Mouse (Mus musculus) embryonic stem cell, embryonic (primary cell): ENCODE results near the gene Jdp2.

Source experiments
- CTCF ChIA-PET, 4 experiments: fragments of 300-600 bp in 2 of 4; fragments of 350-600 bp in 2 of 4; sonication (Branson Sonifier 250); formaldehyde crosslinking; loops; one replicate each; lab custom pipeline; 2022; ENCODE audit warnings: inconsistent platforms in 2 of 4; lab: Charles Lee
- POLR2A ChIA-PET, 4 experiments: fragments of 300-600 bp in 2 of 4; fragments of 350-600 bp in 2 of 4; sonication (Branson Sonifier 250); formaldehyde crosslinking; loops; one replicate each; lab custom pipeline; 2022; ENCODE audit warnings: antibody characterized with exemption in 4 of 4, inconsistent platforms in 1 of 4; lab: Charles Lee

The Jdp2 gene

DNA sequence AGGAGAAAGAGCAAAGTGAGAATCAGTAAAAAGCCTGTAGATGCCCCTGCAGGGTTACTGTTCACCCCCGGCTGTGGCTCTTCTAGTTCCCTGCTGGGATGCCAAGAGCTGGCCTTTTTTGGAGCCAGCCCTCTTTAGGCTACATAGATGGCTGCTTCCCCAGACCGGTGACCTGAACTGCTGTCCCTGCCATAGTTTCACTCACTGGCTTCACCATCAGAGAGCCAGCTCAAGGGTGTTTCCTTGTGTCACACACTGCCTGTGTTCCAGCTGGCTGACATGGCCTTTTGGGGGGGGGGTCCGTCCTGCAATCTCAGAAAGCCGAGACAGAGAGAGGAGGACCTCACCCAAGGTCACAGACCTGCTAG is 42.7 kb downstream of the Jdp2 start:
- ChIA-PET CTCF (interaction anchor here in 1 of 4 experiments (0.8 kb wide), 1 partner anchor 110 kb away, joined by 3 read pairs; no protein-coding TSS in a partner anchor), POLR2A (interaction anchor here (0.6 to 4.5 kb wide), 11 partner anchors 15 to 1928 kb away, joined by 3 to 30 read pairs (median 4); partner anchors contain the start of genes Arel1 (in 1 of the 4), Fcf1 (in 1 of the 4) and Jdp2 (in 1 of the 4))

- ChIA-PET CTCF (interaction anchor here in 2 of 4 experiments (0.9 to 1.2 kb wide), 2 partner anchors 94 to 263 kb away, joined by 3 read pairs; no protein-coding TSS in a partner anchor), POLR2A (interaction anchor here (0.5 to 2.5 kb wide), 9 partner anchors 17 to 305 kb away, joined by 3 to 10 read pairs (median 4); no protein-coding TSS in a partner anchor)
These were observed 44.9 kb downstream of the Jdp2 start for GRCm38 (mm10) chr12:85643735-85644134.

- CTCF ChIA-PET: interaction anchor here in 3 of 4 experiments (0.7 to 1.1 kb wide), 4 partner anchors 12 to 148 kb away, joined by 3 to 4 read pairs (median 3); no protein-coding TSS in a partner anchor
- POLR2A ChIA-PET: interaction anchor here in 2 of 4 experiments (0.7 to 2.3 kb wide), 5 partner anchors 15 to 74 kb away, joined by 3 to 7 read pairs (median 4); no protein-coding TSS in a partner anchor
These were observed 46.8 kb downstream of the Jdp2 start for GRCm38 (mm10) chr12:85645664-85646063.

DNA sequence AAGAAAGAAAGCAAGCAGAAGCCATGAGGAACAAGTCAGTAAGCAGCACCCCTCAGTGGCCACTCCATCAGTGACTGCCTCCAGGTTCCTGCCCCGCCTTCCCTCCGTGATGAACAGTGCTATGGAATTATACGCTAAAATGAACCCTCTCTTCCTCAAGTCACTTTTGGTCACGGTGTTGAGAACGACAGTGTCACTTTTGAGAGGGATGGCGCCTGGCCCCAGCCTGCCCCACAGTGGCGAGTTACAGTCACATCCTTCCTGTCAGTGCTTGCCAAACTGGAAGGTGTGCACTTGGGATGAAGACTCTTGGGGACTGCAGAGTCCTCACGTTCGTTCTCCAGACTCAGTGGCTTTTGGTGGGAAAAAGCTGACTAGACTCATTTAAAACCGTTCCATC is 48.5 kb downstream of the Jdp2 start:
- ChIA-PET CTCF (no interaction called here), POLR2A (interaction anchor here in 1 of 4 experiments (0.6 to 0.9 kb wide), 2 partner anchors 9 to 160 kb away, joined by 3 read pairs; no protein-coding TSS in a partner anchor)

DNA sequence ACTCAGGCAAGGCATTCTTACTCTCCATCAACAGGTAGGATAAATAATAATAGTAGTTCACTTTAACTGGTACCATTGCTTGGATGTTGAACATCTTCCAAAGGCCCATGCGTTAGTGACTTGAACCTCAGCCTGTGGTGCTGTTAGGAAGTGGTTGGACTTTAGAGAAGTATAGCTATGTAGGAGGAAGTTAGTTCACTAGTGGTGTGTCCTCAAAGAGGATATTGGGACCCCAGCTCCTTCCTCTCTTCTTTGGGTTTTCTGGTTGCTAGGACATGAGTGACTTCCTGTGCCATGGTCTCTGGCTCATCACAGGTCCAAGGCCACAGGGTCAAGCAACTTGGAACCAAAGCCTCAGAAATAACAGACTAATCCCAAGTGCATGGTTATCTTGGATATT is 49.1 kb downstream of the Jdp2 start:
- ChIA-PET CTCF (interaction anchor here in 2 of 4 experiments (0.9 to 1.2 kb wide), 4 partner anchors 15 to 150 kb away, joined by 3 read pairs; no protein-coding TSS in a partner anchor), POLR2A (interaction anchor here in 1 of 4 experiments (0.9 kb wide), 1 partner anchor 10 kb away, joined by 3 read pairs; no protein-coding TSS in a partner anchor)

DNA sequence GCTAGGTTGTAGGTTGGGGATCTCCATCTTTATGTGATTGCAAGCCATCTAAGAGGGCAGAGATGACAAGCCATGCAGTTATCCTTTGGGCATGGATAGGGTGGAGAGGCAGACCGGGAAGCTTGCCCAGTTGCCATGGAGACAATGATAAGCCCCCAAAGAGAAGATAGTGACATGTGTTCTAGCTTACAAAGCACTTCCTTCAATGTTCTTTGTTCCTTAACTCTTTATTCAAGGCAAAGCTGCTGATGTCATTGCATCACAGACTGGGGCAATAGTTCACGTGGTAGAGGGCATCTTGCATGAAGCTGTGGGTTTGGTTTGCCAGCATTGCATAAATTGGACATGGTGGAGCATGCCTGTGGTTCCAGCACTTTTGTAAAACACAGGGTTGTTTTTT is 60.5 kb downstream of the Jdp2 start:
- POLR2A ChIA-PET: no interaction called here
- CTCF ChIA-PET: no interaction called here

DNA sequence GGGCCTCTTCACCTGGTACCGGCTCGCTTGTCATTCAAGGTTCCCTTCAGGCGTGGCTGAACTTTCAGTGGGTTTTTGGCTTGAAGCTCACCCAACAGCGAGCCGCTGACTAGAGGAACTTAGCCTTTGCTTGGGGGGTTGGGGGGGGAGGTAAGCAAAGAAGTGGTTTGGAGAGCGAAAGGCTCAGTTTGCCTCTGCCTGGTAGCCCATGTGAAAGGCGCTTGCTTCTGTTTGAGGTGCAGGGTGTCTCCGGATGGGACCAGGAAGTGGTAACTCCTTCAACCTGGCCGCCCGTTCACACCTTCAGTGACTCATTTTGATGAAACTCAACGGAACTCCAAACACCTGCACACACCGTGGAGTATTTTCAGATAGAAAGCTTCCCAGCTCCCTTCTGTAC is 62.0 kb downstream of the Jdp2 start:
- POLR2A ChIA-PET: interaction anchor here in 1 of 4 experiments (1.0 to 1.3 kb wide), 3 partner anchors 15 to 21 kb away, joined by 3 read pairs; no protein-coding TSS in a partner anchor

GRCm38 (mm10) chr12:85662232-85662631 is 63.4 kb downstream of the Jdp2 start:
- ChIA-PET CTCF (interaction anchor here (0.6 to 2.6 kb wide), 31 partner anchors 8 to 570 kb away, joined by 3 to 18 read pairs (median 4); partner anchors contain the start of genes Batf (in 1 of the 4) and Tgfb3 (in 1 of the 4)), POLR2A (interaction anchor here in 1 of 4 experiments (0.6 to 1.1 kb wide), 4 partner anchors 10 to 160 kb away, joined by 3 to 6 read pairs (median 4); no protein-coding TSS in a partner anchor)

More for the DNA sequence above, 62.0 kb downstream of the Jdp2 start:
- CTCF ChIA-PET: interaction anchor here in 1 of 4 experiments (0.6 to 1.0 kb wide), 2 partner anchors 16 to 356 kb away, joined by 3 to 5 read pairs; no protein-coding TSS in a partner anchor

GRCm38 (mm10) chr12:85662896-85663295 is 64.1 kb downstream of the Jdp2 start:
- CTCF ChIA-PET: interaction anchor here (0.6 to 2.6 kb wide), 38 partner anchors 9 to 1250 kb away, joined by 3 to 18 read pairs (median 4); partner anchors contain the start of genes Batf (in 1 of the 4) and Tgfb3 (in 1 of the 4)

GRCm38 (mm10) chr12:85666112-85666511 is 67.3 kb downstream of the Jdp2 start:
- POLR2A ChIA-PET: interaction anchor here in 1 of 4 experiments (1.2 kb wide), 1 partner anchor 327 kb away, joined by 4 read pairs; the partner anchor contains the start of gene Nek9
- CTCF ChIA-PET: interaction anchor here in 2 of 4 experiments (0.6 to 1.3 kb wide), 2 partner anchors 63 to 174 kb away, joined by 4 to 5 read pairs; no protein-coding TSS in a partner anchor

More at GRCm38 (mm10) chr12:85662896-85663295, 64.1 kb downstream of the Jdp2 start:
- POLR2A ChIA-PET: interaction anchor here in 3 of 4 experiments (0.5 to 1.1 kb wide), 6 partner anchors 43 to 768 kb away, joined by 3 to 11 read pairs (median 4); no protein-coding TSS in a partner anchor

GRCm38 (mm10) chr12:85667071-85667470 is 68.2 kb downstream of the Jdp2 start:
- ChIA-PET CTCF (no interaction called here), POLR2A (interaction anchor here in 1 of 4 experiments (0.9 kb wide), 1 partner anchor 128 kb away, joined by 4 read pairs; no protein-coding TSS in a partner anchor)

GRCm38 (mm10) chr12:85668696-85669095 is 69.9 kb downstream of the Jdp2 start:
- CTCF ChIA-PET: interaction anchor here in 3 of 4 experiments (0.5 to 1.3 kb wide), 5 partner anchors 8 to 323 kb away, joined by 3 to 7 read pairs (median 4); no protein-coding TSS in a partner anchor
- POLR2A ChIA-PET: interaction anchor here in 1 of 4 experiments (1.3 kb wide), 1 partner anchor 28 kb away, joined by 3 read pairs; no protein-coding TSS in a partner anchor

DNA sequence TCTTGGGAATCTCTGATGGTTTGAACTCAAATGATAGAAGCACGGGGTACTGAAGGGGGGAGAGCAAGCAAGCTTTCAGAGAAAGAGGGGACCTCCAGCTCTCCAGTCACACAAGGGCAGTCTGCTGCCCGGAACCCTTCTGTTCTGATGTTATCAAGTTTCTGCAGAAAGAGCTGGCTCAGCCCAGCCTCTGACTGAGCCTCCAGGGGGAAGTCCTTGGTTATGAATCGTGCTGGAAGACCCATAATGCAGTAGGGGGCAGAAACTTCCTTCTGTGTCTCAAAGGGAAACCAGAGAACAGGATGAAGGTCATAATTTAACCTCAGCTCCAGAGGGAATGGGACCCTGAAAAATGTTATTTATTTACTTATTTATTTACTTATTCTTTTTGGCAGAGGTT is 71.3 kb downstream of the Jdp2 start:
- ChIA-PET CTCF (interaction anchor here in 3 of 4 experiments (0.6 to 2.0 kb wide), 3 partner anchors 60 to 814 kb away, joined by 3 to 5 read pairs (median 4); no protein-coding TSS in a partner anchor), POLR2A (no interaction called here)

- ChIA-PET POLR2A (no interaction called here), CTCF (interaction anchor here in 2 of 4 experiments (0.6 to 1.8 kb wide), 4 partner anchors 11 to 55 kb away, joined by 3 to 6 read pairs (median 3); no protein-coding TSS in a partner anchor)
These were observed 75.1 kb downstream of the Jdp2 start for GRCm38 (mm10) chr12:85673914-85674313.

GRCm38 (mm10) chr12:85679117-85679516 is 80.3 kb downstream of the Jdp2 start:
- CTCF ChIA-PET: interaction anchor here in 1 of 4 experiments (0.6 kb wide), 1 partner anchor 103 kb away, joined by 3 read pairs; no protein-coding TSS in a partner anchor
- POLR2A ChIA-PET: interaction anchor here in 2 of 4 experiments (0.6 kb wide), 2 partner anchors 17 to 170 kb away, joined by 3 read pairs; no protein-coding TSS in a partner anchor

DNA sequence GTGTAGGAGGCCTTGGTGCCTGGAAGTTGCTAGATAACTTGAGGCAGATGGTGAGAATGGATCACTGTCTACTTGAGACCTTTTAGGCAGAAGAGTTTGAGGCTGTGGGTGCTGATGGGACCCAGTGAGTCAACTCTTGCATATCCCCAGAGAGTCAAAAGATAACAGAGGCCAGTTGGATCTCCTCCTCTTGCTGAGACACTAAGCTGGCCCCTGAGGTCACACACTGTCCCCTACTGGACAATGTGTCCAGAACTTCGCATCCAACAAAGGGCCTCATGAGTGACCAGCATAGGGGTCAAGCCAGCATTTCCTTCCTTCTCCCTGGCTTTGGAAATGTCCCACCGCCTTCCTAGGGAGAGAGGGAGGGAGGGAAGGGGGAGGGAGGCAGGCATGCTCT is 81.0 kb downstream of the Jdp2 start:
- CTCF ChIA-PET: no interaction called here
- POLR2A ChIA-PET: no interaction called here

DNA sequence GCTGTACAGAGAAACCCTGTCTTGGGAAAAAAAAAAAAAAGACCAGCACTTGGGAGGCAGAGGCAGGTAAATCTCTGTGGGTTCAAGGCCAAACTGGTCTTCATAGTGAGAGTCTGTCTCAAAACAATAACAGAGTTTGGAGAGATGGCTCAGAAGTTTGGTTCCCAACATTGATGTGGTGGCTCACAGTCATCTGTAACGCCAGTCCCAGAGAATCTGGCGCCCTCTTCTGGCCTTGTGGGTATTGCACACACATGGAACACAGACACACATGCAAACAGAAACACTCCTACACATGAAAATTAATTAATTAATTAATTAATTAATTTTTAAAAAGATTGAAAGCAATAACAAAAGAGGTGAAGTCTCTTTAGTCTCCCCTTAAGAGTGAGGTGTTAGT is 83.5 kb downstream of the Jdp2 start:
- CTCF ChIA-PET: interaction anchor here in 1 of 4 experiments (0.7 kb wide), 1 partner anchor 59 kb away, joined by 4 read pairs; no protein-coding TSS in a partner anchor
- POLR2A ChIA-PET: interaction anchor here in 1 of 4 experiments (1.1 kb wide), 1 partner anchor 8 kb away, joined by 3 read pairs; no protein-coding TSS in a partner anchor
